Comparison of ENCODE assay signal across 11 mouse cellular contexts in the genomic region with DNA sequence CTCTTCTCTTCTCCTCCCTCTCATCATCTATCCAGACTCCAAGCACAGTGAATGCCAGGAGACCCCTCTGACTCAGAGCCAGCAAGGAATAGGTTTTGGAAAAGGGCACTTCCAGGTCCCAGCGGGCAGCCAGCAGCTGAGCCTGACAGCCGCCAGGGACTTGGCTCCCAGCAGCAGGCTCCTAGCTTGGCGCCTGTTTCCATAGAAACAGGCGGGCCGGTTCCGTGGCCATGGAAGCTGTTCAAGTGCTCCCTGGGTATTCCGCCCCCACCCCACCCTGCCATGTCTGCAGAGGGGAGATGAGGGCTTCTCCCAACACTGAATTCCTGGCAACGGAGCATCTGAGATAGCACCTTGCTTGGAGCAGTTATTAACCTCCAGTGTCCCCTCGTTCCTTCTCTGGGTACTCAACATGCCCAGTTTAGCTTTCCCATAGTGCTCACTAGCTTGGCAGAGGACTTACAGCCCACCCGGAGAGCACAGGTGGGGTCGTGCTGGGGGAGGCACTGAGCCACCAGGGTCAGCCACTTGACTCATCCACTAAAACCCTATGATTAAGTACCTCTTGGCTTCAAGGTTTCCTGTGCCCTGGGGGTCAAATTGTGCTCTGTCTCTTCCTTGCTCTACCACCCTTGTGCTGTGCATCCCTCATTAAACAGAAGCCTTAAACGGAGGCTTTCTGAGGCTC.
DNase-seq lines count a peak whose midpoint lies in the region; ATAC-seq and TF ChIP-seq lines count a peak whose summit lies in the region.
"Had no signal": no experiment of that assay in that cellular context is flagged by ENCODE, and none has a peak within 500 bp of the region (broad histone marks: within the 10 kb centered on the region; RNA-seq: fewer than 3 reads in every experiment).

No protein-coding gene starts in this region.

- DNase-seq in adrenal gland, postnatal 10 days, result peak; percentile 36
- no peak for DNase-seq in adrenal gland, adult 18-20 months (ENCODE audit: low spot score in 2 of 2)
- peak; percentile 17 to 33 for DNase-seq in kidney, postnatal 4 days
- no peak for DNase-seq in kidney, adult 18-20 months
- no peak for DNase-seq in thymus, adult 2 months
- no peak for DNase-seq in gastrocnemius, postnatal 4 days (ENCODE audit: low spot score in 2 of 2)
- DNase-seq: right cerebral cortex, postnatal 25 days had no signal

- H3K9me3 ChIP-seq in forebrain, embryonic 13.5 days (replicated peaks), result no peaks in the 10 kb centered on the region
- H3K9me3 ChIP-seq in midbrain, embryonic 15.5 days, result no peaks in the 10 kb centered on the region

- TF ChIP-seq POLR2A in thymus, adult 2 months (IDR thresholded peaks at IDR 0.05; ENCODE audit: control insufficient read depth, extremely low read depth, insufficient read depth, low read length, poor library complexity), result no peak

- H3K4me3 ChIP-seq in forebrain, embryonic 13.5 days, result no peak overlapping the region
- no peak overlapping the region for H3K4me3 ChIP-seq in midbrain, embryonic 15.5 days
- no peak overlapping the region for H3K4me3 ChIP-seq in thymus, adult 2 months (ENCODE audit: control insufficient read depth, insufficient read depth, low read length)

- peaks cover 36% of the 10 kb centered on the region for H3K4me1 ChIP-seq in forebrain, embryonic 13.5 days
- peaks cover 24% of the 10 kb centered on the region for H3K4me1 ChIP-seq in midbrain, embryonic 15.5 days
- H3K4me1 ChIP-seq in thymus, adult 2 months (replicated peaks; ENCODE audit: control insufficient read depth, insufficient read depth, low read length), result no peaks in the 10 kb centered on the region

- H3K9ac ChIP-seq in forebrain, embryonic 13.5 days, result no peak overlapping the region
- H3K9ac ChIP-seq in midbrain, embryonic 15.5 days, result no peak overlapping the region
- H3K9ac ChIP-seq: liver, embryonic 14.5 days had no signal

- H3K36me3 ChIP-seq in forebrain, embryonic 13.5 days (ENCODE audit: poor library complexity, severe bottlenecking), result no peaks in the 10 kb centered on the region
- H3K36me3 ChIP-seq in midbrain, embryonic 15.5 days (replicated peaks), result no peaks in the 10 kb centered on the region
- H3K36me3 ChIP-seq in thymus, adult 2 months (ENCODE audit: control insufficient read depth, insufficient read depth, low read length), result no peaks in the 10 kb centered on the region

- 19% methylated on average over 11 of the region's 12 CpGs for WGBS in forebrain, embryonic 13.5 days
- WGBS in midbrain, embryonic 15.5 days, result 29% methylated on average over 12 of the region's 12 CpGs
- WGBS in thymus, adult 2 months, result 71% methylated on average over 12 of the region's 12 CpGs

- no peak overlapping the region for H3K27ac ChIP-seq in forebrain, embryonic 13.5 days
- H3K27ac ChIP-seq in midbrain, embryonic 15.5 days, result no peak overlapping the region
- H3K27ac ChIP-seq in thymus, adult 2 months (ENCODE audit: control insufficient read depth, insufficient read depth, low read length), result no peak overlapping the region
- H3K27ac ChIP-seq: kidney, postnatal 0 days; liver, embryonic 14.5 days had no signal

- H3K27me3 ChIP-seq in forebrain, embryonic 13.5 days, result 0 out of 2 replicates have a peak, but pooled peaks cover 2% of the 10 kb centered on the region
- no peaks in the 10 kb centered on the region; the same call in 1 of the 2 replicates for H3K27me3 ChIP-seq in midbrain, embryonic 15.5 days (replicated peaks)
- H3K27me3 ChIP-seq in thymus, adult 2 months (ENCODE audit: control insufficient read depth, insufficient read depth, low read length), result no peaks in the 10 kb centered on the region

- H3K4me2 ChIP-seq in forebrain, embryonic 13.5 days, result peak overlapping the region; percentile 34; the same call in 1 of the 2 replicates
- no peak overlapping the region for H3K4me2 ChIP-seq in midbrain, embryonic 15.5 days

- no peak for TF ChIP-seq CTCF in thymus, adult 2 months (IDR thresholded peaks at IDR 0.05; ENCODE audit: borderline replicate concordance, control insufficient read depth, extremely low read depth, insufficient read depth, low read length, poor library complexity)

- ATAC-seq in forebrain, embryonic 13.5 days, result peak; percentile 82
- ATAC-seq in midbrain, embryonic 15.5 days (replicated peaks), result peak; percentile 78

Comparison
In these comparisons a context has a peak if more than half of its experiments do, and no peak if none do; other contexts are left out.
1. DNase-seq: peak in adrenal gland, postnatal 10 days (single experiment) and kidney, postnatal 4 days (2 of 2); none in adrenal gland, adult 18-20 months (0 of 2), kidney, adult 18-20 months (single experiment), thymus, adult 2 months (single experiment) and gastrocnemius, postnatal 4 days (0 of 2).